Mouse (Mus musculus) megakaryocyte-erythroid progenitor cell, adult 5-6 weeks (primary cell): ENCODE results near the gene Tcn2. TPM values are rescaled to one million over a fixed set of nuclear protein-coding genes. Genes with fewer than 3 reads are reported as not detected.

Experiments
- ATAC-seq: replicated peaks from 2 replicates; pipeline ENCODE4 v1.8.0; 2016; ENCODE audit warnings: mild to moderate bottlenecking, inconsistent platforms; ENCODE audit not compliant: severe bottlenecking, poor library complexity, low FRiP score, low TSS enrichment
- total RNA-seq, 2 experiments: library from RNA; stranded (forward) in 1 of 2; stranded (reverse) in 1 of 2; fragments of 200-1000, 215-1000 nt in 1 of 2; fragments of >200 nt in 1 of 2; fragmentation: Nextera tagmentation in 1 of 2; gene quantifications; 2 replicates each; pipeline ENCODE4 v1.2.3; 2014 to 2017

Gene Tcn2
- total RNA-seq, 2 experiments from 2014 or later, result 4.0 to 4.4 TPM

DNA sequence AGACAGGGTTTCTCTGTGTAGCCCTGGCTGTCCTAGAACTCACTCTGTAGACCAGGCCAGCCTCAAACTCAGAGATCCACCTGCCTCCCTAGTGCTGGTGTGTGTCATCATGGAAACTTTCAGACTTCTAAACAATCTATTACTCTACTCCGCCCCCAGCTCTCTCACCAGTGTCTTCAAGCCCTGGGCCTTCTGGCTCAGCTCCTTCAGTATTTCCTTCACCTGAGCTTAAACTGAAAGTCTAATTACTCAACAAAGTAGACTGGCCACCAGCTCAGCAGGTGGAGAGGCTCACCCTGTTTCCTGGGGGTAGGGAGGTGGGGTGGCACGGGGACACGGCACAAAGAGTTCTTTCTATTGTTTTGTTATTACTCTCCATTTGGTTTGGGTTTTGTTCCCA lies 29.4 kb downstream of the Tcn2 start:
- ATAC-seq, result no peak

DNA sequence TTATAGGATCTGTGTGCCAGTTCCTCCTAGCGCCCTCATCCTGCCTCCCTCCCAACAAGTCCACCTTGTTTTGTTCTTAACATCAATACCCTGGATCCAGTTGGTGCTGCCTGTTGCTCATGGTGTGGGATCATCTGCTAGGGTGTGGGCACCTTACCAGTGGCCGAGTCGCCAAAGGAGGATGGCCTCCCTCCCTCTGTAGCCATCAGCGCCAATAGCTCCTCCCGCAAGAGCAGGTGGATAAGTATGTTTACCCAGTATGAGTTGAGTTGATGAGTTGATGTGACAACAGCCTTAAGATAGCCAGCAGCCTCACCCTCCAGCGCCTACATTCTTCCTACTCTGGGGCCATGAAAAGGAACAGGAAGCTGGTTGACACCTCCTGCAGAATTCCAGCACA lies 31.7 kb downstream of the Tcn2 start:
- ATAC-seq, result no peak

DNA sequence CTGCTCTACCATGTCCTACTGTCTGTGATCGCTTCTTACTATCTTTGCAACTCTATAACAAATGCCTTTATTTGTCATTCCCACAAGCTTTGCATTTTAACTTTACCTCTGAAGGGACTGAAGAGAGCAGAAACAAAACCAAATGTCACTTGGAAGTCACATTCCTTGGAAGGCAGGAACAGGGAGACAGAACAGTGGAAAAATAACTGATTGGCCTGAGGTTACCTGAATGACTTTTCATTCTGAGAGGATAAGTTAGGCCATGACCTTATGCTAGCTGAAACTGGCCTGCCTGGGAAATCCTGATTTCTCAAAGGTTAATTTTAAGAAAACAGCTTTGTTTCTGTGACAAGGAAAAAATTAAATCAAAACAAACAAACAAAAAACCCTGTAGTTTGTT lies 36.0 kb downstream of the Tcn2 start:
- no peak for ATAC-seq

DNA sequence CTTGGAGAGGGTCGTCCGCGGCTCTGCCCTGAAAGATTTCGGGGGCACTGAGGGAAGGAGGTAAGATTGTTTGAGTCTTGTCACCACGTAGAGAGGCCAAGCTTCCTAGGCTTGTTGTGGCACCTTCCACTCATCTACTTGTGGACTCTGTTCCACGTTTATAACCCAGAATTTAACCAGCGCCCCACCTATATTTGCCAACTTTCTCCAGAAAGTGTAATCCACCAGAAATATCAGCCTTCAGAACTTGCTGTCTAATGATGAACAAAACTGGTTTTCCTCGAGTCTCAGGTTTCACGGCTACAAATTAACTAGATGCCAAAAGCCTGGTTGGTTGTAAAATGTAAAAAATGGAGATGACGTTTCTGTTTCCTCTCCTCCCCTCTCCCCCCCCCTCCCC lies 36.5 kb downstream of the Tcn2 start:
- ATAC-seq, result peak; percentile 23; the same call in 1 of the 2 replicates

DNA sequence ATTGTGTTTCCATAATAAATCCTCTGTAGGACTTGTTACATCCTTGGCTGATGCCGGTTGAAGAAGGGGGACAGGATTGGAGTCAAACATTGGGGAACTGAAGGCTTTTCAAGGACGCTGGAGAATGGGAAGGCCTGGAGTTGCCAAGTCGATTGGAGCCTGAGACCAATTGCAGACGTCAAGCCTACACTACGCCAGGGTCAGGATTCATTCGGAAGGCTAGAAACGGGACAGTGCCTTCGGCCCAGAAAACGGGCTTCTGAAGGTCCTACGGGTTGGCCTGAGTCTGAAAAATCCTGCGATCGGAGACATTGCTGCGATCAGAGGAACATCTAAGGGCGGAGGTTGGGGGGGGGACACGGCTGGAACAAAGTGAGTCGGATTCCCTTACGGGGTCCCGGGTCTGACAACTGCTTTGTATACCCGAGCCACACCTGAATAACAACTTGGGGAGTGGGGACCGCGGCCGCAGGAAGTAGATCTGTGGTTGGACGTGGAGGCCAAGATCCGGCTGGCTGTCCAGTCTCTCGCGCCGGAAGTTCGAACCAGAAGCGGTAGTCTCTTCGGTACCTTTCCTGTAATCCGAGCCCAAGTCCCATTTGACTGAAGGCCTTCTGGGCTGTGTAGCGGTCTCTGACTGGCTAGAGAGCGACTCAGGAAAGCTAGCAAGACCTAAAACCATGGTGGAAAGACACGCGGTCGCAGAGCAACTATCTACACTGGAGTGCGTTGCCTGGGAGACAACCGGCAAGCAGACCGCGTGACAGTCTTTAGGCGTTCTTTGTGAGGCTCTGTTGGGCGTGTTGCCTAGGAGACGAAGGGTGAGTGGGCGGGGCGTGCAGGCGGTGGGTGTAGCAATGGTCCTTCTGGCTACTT lies 37.3 kb downstream of the Tcn2 start, which contains the start of the genes 4921536K21Rik and Dusp18:
TSS of gene 4921536K21Rik (minus strand) at position 693 of the 876 bp plus-strand sequence.
TSS of gene Dusp18 (plus strand) at position 835 of the 876 bp plus-strand sequence.
- ATAC-seq, result peak; percentile 99

DNA sequence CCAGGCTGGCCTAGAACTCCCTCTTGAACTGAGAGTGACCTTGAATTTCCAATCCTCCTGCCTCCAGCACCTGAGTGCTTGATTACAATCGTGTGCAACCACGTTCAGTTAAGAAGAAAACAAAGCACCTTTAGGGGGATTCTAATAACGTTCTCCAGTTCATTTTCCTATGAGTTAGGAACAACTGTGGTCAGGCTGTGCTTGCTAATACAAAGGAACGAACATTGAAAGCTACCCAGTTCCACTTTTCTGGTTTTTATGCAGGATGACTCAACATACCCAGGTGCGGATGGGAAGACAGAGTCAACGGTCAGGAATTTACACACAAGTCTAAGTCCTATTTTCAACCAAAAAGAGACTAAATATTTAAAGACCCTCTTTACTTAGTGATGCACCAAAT lies 38.0 kb downstream of the Tcn2 start:
- no peak for ATAC-seq

DNA sequence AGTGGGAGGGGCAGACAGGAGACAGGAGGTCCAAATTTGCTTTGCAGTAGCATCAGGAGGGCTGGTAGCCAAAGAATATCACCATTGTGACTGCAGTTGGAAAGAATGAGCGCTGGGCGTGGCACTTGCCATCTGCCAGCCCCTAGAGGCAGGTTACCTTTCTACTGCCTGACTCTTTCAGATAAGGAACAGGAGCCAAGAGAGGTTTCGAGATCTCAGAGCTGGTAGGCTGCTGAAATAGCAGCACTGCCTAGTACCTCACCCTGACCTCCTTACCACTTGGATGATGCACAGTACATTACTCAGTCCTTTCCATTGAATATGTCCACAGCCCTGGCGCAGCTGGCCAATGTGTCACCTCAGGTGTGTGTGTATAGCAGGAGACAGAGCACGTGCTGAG lies 44.6 kb downstream of the Tcn2 start:
- peak; percentile 98 for ATAC-seq

DNA sequence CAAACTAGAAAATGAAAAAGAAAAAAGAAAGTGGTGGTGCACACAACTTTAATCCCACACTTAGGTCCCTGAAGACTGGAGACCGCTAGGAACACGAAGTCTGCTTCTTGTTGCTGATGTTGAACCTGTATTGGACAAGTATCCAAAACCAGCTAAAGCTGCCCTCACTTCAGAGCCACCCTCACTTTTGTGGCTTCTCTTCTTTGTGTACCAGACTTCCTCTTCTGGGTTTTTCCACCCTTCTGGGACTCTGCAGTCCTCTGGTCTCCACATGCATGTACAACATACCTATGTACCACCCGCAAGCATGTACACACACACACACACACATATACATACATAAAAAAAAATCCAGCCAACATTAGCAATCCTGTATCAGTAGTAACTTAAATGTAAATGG lies 48.2 kb downstream of the Tcn2 start:
- ATAC-seq, result no peak

DNA sequence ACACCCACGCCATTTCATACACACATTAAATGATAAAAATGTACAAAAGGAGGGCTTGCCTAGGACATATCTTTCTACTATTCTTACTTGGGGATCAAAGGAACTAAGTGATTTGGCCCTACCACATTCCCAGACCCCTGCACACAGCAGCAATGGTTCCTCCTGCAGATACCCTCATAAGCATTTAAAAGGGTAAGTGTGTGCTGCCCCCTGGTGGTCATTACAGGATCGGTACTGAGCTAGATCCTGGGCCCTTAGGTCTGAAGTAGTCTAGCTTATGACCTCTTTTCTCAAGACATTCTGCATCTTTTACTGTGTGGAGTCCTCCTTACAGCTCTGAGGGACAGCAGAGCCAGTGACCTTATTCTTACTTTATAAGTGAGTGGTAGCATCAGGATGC lies 52.1 kb downstream of the Tcn2 start:
- peak; percentile 85 for ATAC-seq

DNA sequence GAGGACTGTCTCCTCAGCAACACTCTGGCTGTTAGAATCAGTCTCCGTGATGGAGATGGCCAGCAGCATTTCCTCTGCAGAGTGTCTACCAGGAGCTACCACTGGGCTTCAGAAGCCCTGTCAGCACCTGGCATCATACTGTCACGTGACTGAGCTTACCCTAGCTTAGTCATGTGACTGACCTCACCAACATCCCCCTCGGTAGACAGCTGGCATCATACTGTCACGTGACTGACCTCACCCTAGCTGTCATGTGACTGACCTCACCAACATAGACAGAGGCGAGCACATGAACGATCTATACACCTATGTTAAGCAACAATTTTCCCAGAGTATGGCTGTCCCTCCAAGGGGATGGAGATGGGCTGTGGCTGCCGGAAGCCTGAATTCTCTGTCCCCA lies 53.3 kb downstream of the Tcn2 start:
- no peak for ATAC-seq

DNA sequence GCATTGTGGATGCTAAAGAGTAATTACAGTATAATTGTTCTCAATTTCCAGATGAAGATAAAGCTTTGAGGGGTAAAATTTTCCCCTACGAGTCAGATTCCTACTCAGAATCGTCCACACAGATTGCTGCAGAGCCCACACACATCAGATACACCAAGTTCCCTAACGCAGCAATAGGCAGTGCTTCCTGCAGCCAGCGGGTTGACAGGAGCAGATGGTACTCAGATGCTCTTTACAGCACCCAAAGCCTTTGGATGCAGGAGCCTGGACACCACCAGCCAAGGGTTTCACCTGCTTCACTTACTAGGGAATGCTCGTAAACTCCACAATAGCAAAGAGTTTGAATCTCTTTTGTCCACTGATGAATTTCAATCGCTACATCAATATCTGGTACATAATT lies 55.5 kb downstream of the Tcn2 start:
- ATAC-seq, result no peak

Other genes starting within 250 kb of the Tcn2 start
- gene Osbp2, start 68.3 kb downstream of the Tcn2 start, total RNA-seq (2014; fragmentation: Nextera tagmentation), result 0.17 TPM in 1 of 2 replicates, not detected in the other
- gene Osbp2, start 68.3 kb downstream of the Tcn2 start, total RNA-seq (2017), result not detected in 2 replicates
- gene 4921536K21Rik, start 37.1 kb downstream of the Tcn2 start, total RNA-seq (2014; fragmentation: Nextera tagmentation), result not detected in 2 replicates
- 0.56 TPM in 1 of 2 replicates, not detected in the other for gene 4921536K21Rik, start 37.1 kb downstream of the Tcn2 start, total RNA-seq (2017)
- 0.35 TPM in 1 of 2 replicates, not detected in the other for gene Dusp18, start 36.9 kb downstream of the Tcn2 start, total RNA-seq (2014; fragmentation: Nextera tagmentation)
- gene Dusp18, start 36.9 kb downstream of the Tcn2 start, total RNA-seq (2017), result not detected in 2 replicates
- gene Slc35e4, start 17.5 kb downstream of the Tcn2 start, total RNA-seq (2014; fragmentation: Nextera tagmentation), result 0.35 TPM in 1 of 2 replicates, not detected in the other
- 0.09 TPM in 1 of 2 replicates, not detected in the other for gene Slc35e4, start 17.5 kb downstream of the Tcn2 start, total RNA-seq (2017)
- gene Pes1, start 31.8 kb upstream of the Tcn2 start, total RNA-seq (2014; fragmentation: Nextera tagmentation), result 107 and 117 TPM in 2 replicates
- 143 and 228 TPM in 2 replicates for gene Pes1, start 31.8 kb upstream of the Tcn2 start, total RNA-seq (2017)
- gene 4930556J24Rik, start 44.6 kb upstream of the Tcn2 start, total RNA-seq (2014; fragmentation: Nextera tagmentation), result not detected in 2 replicates
- not detected in 2 replicates for gene 4930556J24Rik, start 44.6 kb upstream of the Tcn2 start, total RNA-seq (2017)
- gene Gal3st1, start 51.5 kb upstream of the Tcn2 start, total RNA-seq (2014; fragmentation: Nextera tagmentation), result not detected in 2 replicates
- gene Gal3st1, start 51.5 kb upstream of the Tcn2 start, total RNA-seq (2017), result not detected in 2 replicates
- gene Sec14l4, start 99.3 kb upstream of the Tcn2 start, total RNA-seq (2014; fragmentation: Nextera tagmentation), result not detected in 2 replicates
- gene Sec14l4, start 99.3 kb upstream of the Tcn2 start, total RNA-seq (2017), result not detected in 2 replicates
- not detected in 2 replicates for gene Sec14l3, start 132.7 kb upstream of the Tcn2 start, total RNA-seq (2014; fragmentation: Nextera tagmentation)
- gene Sec14l3, start 132.7 kb upstream of the Tcn2 start, total RNA-seq (2017), result not detected in 2 replicates
- gene Mtfp1, start 163.3 kb upstream of the Tcn2 start, total RNA-seq (2014; fragmentation: Nextera tagmentation), result 39.6 and 47.8 TPM in 2 replicates
- 26.3 and 31.4 TPM in 2 replicates for gene Mtfp1, start 163.3 kb upstream of the Tcn2 start, total RNA-seq (2017)
- gene Sec14l2, start 191.3 kb upstream of the Tcn2 start, total RNA-seq (2014; fragmentation: Nextera tagmentation), result 17.5 and 26.8 TPM in 2 replicates
- gene Sec14l2, start 191.3 kb upstream of the Tcn2 start, total RNA-seq (2017), result 4.5 and 22.5 TPM in 2 replicates
- gene Rnf215, start 203.0 kb upstream of the Tcn2 start, total RNA-seq (2014; fragmentation: Nextera tagmentation), result 6.6 and 8.0 TPM in 2 replicates
- 3.4 and 5.8 TPM in 2 replicates for gene Rnf215, start 203.0 kb upstream of the Tcn2 start, total RNA-seq (2017)
- 0.48 and 2.6 TPM in 2 replicates for gene Ccdc157, start 228.1 kb upstream of the Tcn2 start, total RNA-seq (2014; fragmentation: Nextera tagmentation)
- 0.80 and 2.9 TPM in 2 replicates for gene Ccdc157, start 228.1 kb upstream of the Tcn2 start, total RNA-seq (2017)
- 74.9 and 93.2 TPM in 2 replicates for gene Sf3a1, start 228.2 kb upstream of the Tcn2 start, total RNA-seq (2014; fragmentation: Nextera tagmentation)
- 42.5 and 64.9 TPM in 2 replicates for gene Sf3a1, start 228.2 kb upstream of the Tcn2 start, total RNA-seq (2017)